11 mouse cellular contexts compared by ENCODE assay signal in the genomic region with DNA sequence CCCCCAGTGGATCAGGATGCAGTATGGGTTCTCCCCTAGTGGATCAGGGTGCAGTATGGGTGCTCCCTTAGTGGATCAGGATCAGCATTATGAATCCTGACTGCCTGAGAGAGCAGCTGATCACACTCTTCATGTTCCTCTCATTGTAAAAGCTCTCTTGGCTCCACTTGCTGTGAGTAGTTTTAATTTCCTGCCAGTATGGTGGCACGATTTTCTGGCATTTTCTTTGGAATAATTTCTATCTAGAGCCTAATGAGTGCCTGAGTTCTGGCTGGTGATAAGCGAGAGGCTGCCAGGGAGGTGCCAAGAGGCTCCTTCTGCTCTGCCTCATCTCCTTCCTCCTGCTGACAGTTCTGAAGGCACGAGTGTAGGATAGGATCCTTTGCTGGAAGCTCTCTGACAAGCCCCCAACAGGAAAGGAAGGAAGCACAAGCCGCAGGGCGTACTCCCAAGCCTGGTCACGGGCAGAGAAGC.
DNase-seq lines count a peak whose midpoint lies in the region; ATAC-seq and TF ChIP-seq lines count a peak whose summit lies in the region.
"Had no signal": no experiment of that assay in that cellular context is flagged by ENCODE, and none has a peak within 500 bp of the region (broad histone marks: within the 10 kb centered on the region; RNA-seq: fewer than 3 reads in every experiment).

No protein-coding gene starts in this region.

- no peak overlapping the region for H3K4me3 ChIP-seq in forebrain, embryonic 13.5 days
- H3K4me3 ChIP-seq in forebrain, embryonic 11.5 days (ENCODE audit: low read depth, low read length): no peak overlapping the region
- H3K4me3 ChIP-seq in thymus, adult 2 months (ENCODE audit: control insufficient read depth, insufficient read depth, low read length): no peak overlapping the region

- no peaks in the 10 kb centered on the region for H3K27me3 ChIP-seq in forebrain, embryonic 13.5 days
- no peaks in the 10 kb centered on the region for H3K27me3 ChIP-seq in forebrain, embryonic 11.5 days (ENCODE audit: control insufficient read depth, insufficient read depth, low read length)
- no peaks in the 10 kb centered on the region for H3K27me3 ChIP-seq in thymus, adult 2 months (ENCODE audit: control insufficient read depth, insufficient read depth, low read length)

- no peak overlapping the region for H3K4me2 ChIP-seq in forebrain, embryonic 13.5 days
- no peak overlapping the region for H3K4me2 ChIP-seq in forebrain, embryonic 11.5 days (ENCODE audit: low read depth, low read length, severe bottlenecking)
- H3K4me2 ChIP-seq: heart, embryonic 11.5 days had no signal

- TF ChIP-seq CTCF in thymus, adult 2 months (IDR thresholded peaks at IDR 0.05; ENCODE audit: borderline replicate concordance, control insufficient read depth, extremely low read depth, insufficient read depth, low read length, poor library complexity): no peak

- no peaks in the 10 kb centered on the region for H3K4me1 ChIP-seq in forebrain, embryonic 13.5 days
- no peaks in the 10 kb centered on the region for H3K4me1 ChIP-seq in forebrain, embryonic 11.5 days (replicated peaks; ENCODE audit: control insufficient read depth, insufficient read depth, low read length)
- H3K4me1 ChIP-seq in thymus, adult 2 months (replicated peaks; ENCODE audit: control insufficient read depth, insufficient read depth, low read length): no peaks in the 10 kb centered on the region

- no peak overlapping the region for H3K27ac ChIP-seq in forebrain, embryonic 13.5 days
- no peak overlapping the region for H3K27ac ChIP-seq in forebrain, embryonic 11.5 days (ENCODE audit: low read depth, low read length)
- no peak overlapping the region for H3K27ac ChIP-seq in thymus, adult 2 months (ENCODE audit: control insufficient read depth, insufficient read depth, low read length)

- ATAC-seq in forebrain, embryonic 13.5 days: peak; percentile 90; the same call in 1 of the 2 replicates
- no peak for ATAC-seq in forebrain, embryonic 11.5 days (replicated peaks; ENCODE audit: low FRiP score)
- ATAC-seq in megakaryocyte-erythroid progenitor cell, adult 5-6 weeks (replicated peaks; ENCODE audit: low FRiP score, low TSS enrichment, poor library complexity, severe bottlenecking): no peak

- intact Hi-C loops in left cerebral cortex, postnatal 25 days (cut with DNase I): no loop called here

- no peak overlapping the region for H3K9ac ChIP-seq in forebrain, embryonic 13.5 days
- H3K9ac ChIP-seq in forebrain, embryonic 11.5 days (ENCODE audit: low read length): no peak overlapping the region

- no peak for DNase-seq in forebrain, embryonic 11.5 days (ENCODE audit: low spot score)
- peak; percentile 19 to 33 for DNase-seq in left cerebral cortex, postnatal 25 days (ENCODE audit: low spot score in 2 of 2)
- no peak for DNase-seq in left cerebral cortex, adult 11 months (ENCODE audit: low spot score)
- DNase-seq in cerebellum, adult 9-11 months: peak; percentile 38
- DNase-seq in layer of hippocampus, postnatal 10 days (ENCODE audit: low spot score in 2 of 2): peak; percentile 30 to 50
- DNase-seq in thymus, adult 2 months: no peak
- DNase-seq: adrenal gland, postnatal 10 days; thymus, adult 18-20 months had no signal

- TF ChIP-seq POLR2A in thymus, adult 2 months (IDR thresholded peaks at IDR 0.05; ENCODE audit: control insufficient read depth, extremely low read depth, insufficient read depth, low read length, poor library complexity): no peak

- H3K36me3 ChIP-seq in forebrain, embryonic 13.5 days (ENCODE audit: poor library complexity, severe bottlenecking): no peaks in the 10 kb centered on the region
- no peaks in the 10 kb centered on the region for H3K36me3 ChIP-seq in forebrain, embryonic 11.5 days (ENCODE audit: control insufficient read depth, insufficient read depth, low read length)
- H3K36me3 ChIP-seq in thymus, adult 2 months (ENCODE audit: control insufficient read depth, insufficient read depth, low read length): no peaks in the 10 kb centered on the region

- H3K9me3 ChIP-seq in forebrain, embryonic 13.5 days (replicated peaks): no peaks in the 10 kb centered on the region
- no peaks in the 10 kb centered on the region for H3K9me3 ChIP-seq in forebrain, embryonic 11.5 days (ENCODE audit: control insufficient read depth, low read length)

- 71% methylated on average over 6 of the region's 6 CpGs for WGBS in forebrain, embryonic 13.5 days
- 85% methylated on average over 6 of the region's 6 CpGs for WGBS in forebrain, embryonic 11.5 days
- WGBS in thymus, adult 2 months: 71% methylated on average over 6 of the region's 6 CpGs

Comparison
In these comparisons a context has a peak if more than half of its experiments do, and no peak if none do; other contexts are left out.
1. DNase-seq: peak in left cerebral cortex, postnatal 25 days (2 of 2), cerebellum, adult 9-11 months (single experiment) and layer of hippocampus, postnatal 10 days (2 of 2); none in forebrain, embryonic 11.5 days (single experiment), left cerebral cortex, adult 11 months (single experiment) and thymus, adult 2 months (single experiment).